Comparison of ENCODE assay signal across 9 mouse cellular contexts in genomic region chr15:82166240-82167100, GRCm38 (mm10). TPM values are rescaled to one million over a fixed set of nuclear protein-coding genes. Genes with fewer than 3 reads are reported as not detected.
DNase-seq lines count a peak whose midpoint lies in the region; ATAC-seq and TF ChIP-seq lines count a peak whose summit lies in the region.
"Had no signal": no experiment of that assay in that cellular context is flagged by ENCODE, and none has a peak within 500 bp of the region (broad histone marks: within the 10 kb centered on the region; RNA-seq: fewer than 3 reads in every experiment).

No protein-coding gene starts in this region.

- peak; percentile 15 for DNase-seq in cerebellum, adult 11-12 months
- no peak for DNase-seq in cerebellum, postnatal 36 days
- DNase-seq in B cell, adult 2 months = peak; percentile 76 to 82
- no peak for DNase-seq in cerebellum, adult 18-20 months
- no peak for DNase-seq in gastrocnemius, postnatal 10 days

- 46% methylated on average over 22 of the region's 22 CpGs for WGBS in forebrain, embryonic 12.5 days
- 64% methylated on average over 22 of the region's 22 CpGs for WGBS in limb, embryonic 12.5 days
- 40% methylated on average over 22 of the region's 22 CpGs for WGBS in olfactory bulb, adult 2 months

- H3K4me2 ChIP-seq in forebrain, embryonic 12.5 days = no peak overlapping the region
- 0 out of 2 replicates have a peak overlapping the region, but pooled peaks have one; percentile 10 for H3K4me2 ChIP-seq in limb, embryonic 12.5 days

- 0 out of 2 replicates have a peak, but pooled peaks have one; percentile 31 for ATAC-seq in forebrain, embryonic 12.5 days (ENCODE audit: low FRiP score)
- no peak for ATAC-seq in limb, embryonic 12.5 days (ENCODE audit: insufficient number of reproducible peaks, insufficient read depth, low FRiP score, low TSS enrichment, low read depth)

- no peaks in the 10 kb centered on the region for H3K27me3 ChIP-seq in forebrain, embryonic 12.5 days
- no peaks in the 10 kb centered on the region for H3K27me3 ChIP-seq in limb, embryonic 12.5 days

- H3K4me3 ChIP-seq in forebrain, embryonic 12.5 days (replicated peaks) = no peak overlapping the region
- no peak overlapping the region for H3K4me3 ChIP-seq in limb, embryonic 12.5 days (replicated peaks)
- no peak overlapping the region for H3K4me3 ChIP-seq in olfactory bulb, adult 2 months (ENCODE audit: insufficient read depth, low read depth, low read length)
- H3K4me3 ChIP-seq: heart, adult 2 months had no signal

- H3K9ac ChIP-seq in forebrain, embryonic 12.5 days = 0 out of 2 replicates have a peak overlapping the region, but pooled peaks have one; percentile 25
- H3K9ac ChIP-seq in limb, embryonic 12.5 days (replicated peaks) = no peak overlapping the region

- H3K4me1 ChIP-seq in forebrain, embryonic 12.5 days = peaks cover 49% of the 10 kb centered on the region
- peaks cover 48% of the 10 kb centered on the region for H3K4me1 ChIP-seq in limb, embryonic 12.5 days (replicated peaks)
- peaks cover 37% of the 10 kb centered on the region for H3K4me1 ChIP-seq in olfactory bulb, adult 2 months (ENCODE audit: control insufficient read depth, insufficient read depth, low read length)

- no peak for TF ChIP-seq POLR2A in olfactory bulb, adult 2 months (IDR thresholded peaks at IDR 0.05; ENCODE audit: insufficient read depth, low read depth, low read length)

- peaks cover 19% of the 10 kb centered on the region for H3K36me3 ChIP-seq in forebrain, embryonic 12.5 days (replicated peaks)
- H3K36me3 ChIP-seq in limb, embryonic 12.5 days = peaks cover 22% of the 10 kb centered on the region

- H3K27ac ChIP-seq in forebrain, embryonic 12.5 days = peak overlapping the region; percentile 38; the same call in 1 of the 2 replicates
- peak overlapping the region; percentile 62; the same call in 1 of the 2 replicates for H3K27ac ChIP-seq in limb, embryonic 12.5 days
- 0 out of 2 replicates have a peak overlapping the region, but pooled peaks have one; percentile 0 for H3K27ac ChIP-seq in olfactory bulb, adult 2 months (ENCODE audit: insufficient read depth, low read depth, low read length)
- H3K27ac ChIP-seq: heart, adult 2 months had no signal

- no peak for TF ChIP-seq CTCF in olfactory bulb, adult 2 months (IDR thresholded peaks at IDR 0.05; ENCODE audit: insufficient read depth, low read depth, low read length)

- no peaks in the 10 kb centered on the region for H3K9me3 ChIP-seq in forebrain, embryonic 12.5 days
- no peaks in the 10 kb centered on the region for H3K9me3 ChIP-seq in limb, embryonic 12.5 days

RNA-seq across cellular contexts. Expression of gene Srebf2, which starts 19.5 kb away (rescaled TPM):
- 244 and 265 TPM in 2 replicates for polyA plus RNA-seq in forebrain, embryonic 12.5 days (2016; fragmentation: Nextera tagmentation; extraction: Ambion mirVana)
- polyA plus RNA-seq in limb, embryonic 12.5 days (2016; fragmentation: Nextera tagmentation; extraction: Ambion mirVana) = 186 and 188 TPM in 2 replicates
- polyA plus RNA-seq in olfactory bulb, adult 2 months (2012; ENCODE audit: insufficient read depth, insufficient read length, low replicate concordance, missing spikeins) = 282 TPM in 1 of 2 replicates, not detected in the other
- total RNA-seq in gastrocnemius, postnatal 10 days (2021) = 10 to 100 TPM; 37.0 to 42.8 TPM

RNA-seq across cellular contexts. Expression of gene Ccdc134, which starts 38.7 kb away (rescaled TPM):
- polyA plus RNA-seq in forebrain, embryonic 12.5 days (2016; fragmentation: Nextera tagmentation; extraction: Ambion mirVana) = 17.5 and 19.0 TPM in 2 replicates
- 23.4 and 26.6 TPM in 2 replicates for polyA plus RNA-seq in limb, embryonic 12.5 days (2016; fragmentation: Nextera tagmentation; extraction: Ambion mirVana)
- polyA plus RNA-seq in olfactory bulb, adult 2 months (2012; ENCODE audit: insufficient read depth, insufficient read length, low replicate concordance, missing spikeins) = not detected in 2 replicates
- total RNA-seq in gastrocnemius, postnatal 10 days (2021) = 10 to 100 TPM; 31.0 to 33.5 TPM

RNA-seq across cellular contexts. Expression of gene Shisa8, which starts 46.1 kb away (rescaled TPM):
- polyA plus RNA-seq in forebrain, embryonic 12.5 days (2016; fragmentation: Nextera tagmentation; extraction: Ambion mirVana) = 0.90 and 2.4 TPM in 2 replicates
- 0.10 and 0.23 TPM in 2 replicates for polyA plus RNA-seq in limb, embryonic 12.5 days (2016; fragmentation: Nextera tagmentation; extraction: Ambion mirVana)
- not detected in 2 replicates for polyA plus RNA-seq in olfactory bulb, adult 2 months (2012; ENCODE audit: insufficient read depth, insufficient read length, low replicate concordance, missing spikeins)
- not detected for total RNA-seq in gastrocnemius, postnatal 10 days (2021)

RNA-seq across cellular contexts. Expression of gene Tnfrsf13c, which starts 57.7 kb away (rescaled TPM):
- polyA plus RNA-seq in forebrain, embryonic 12.5 days (2016; fragmentation: Nextera tagmentation; extraction: Ambion mirVana) = 0.24 and 0.29 TPM in 2 replicates
- 0.10 TPM in 1 of 2 replicates, not detected in the other for polyA plus RNA-seq in limb, embryonic 12.5 days (2016; fragmentation: Nextera tagmentation; extraction: Ambion mirVana)
- not detected in 2 replicates for polyA plus RNA-seq in olfactory bulb, adult 2 months (2012; ENCODE audit: insufficient read depth, insufficient read length, low replicate concordance, missing spikeins)
- total RNA-seq in gastrocnemius, postnatal 10 days (2021) = under 1 TPM; 0.45 to 0.52 TPM

Comparison
In these comparisons a context has a peak if more than half of its experiments do, and no peak if none do; other contexts are left out.
1. DNase-seq: peak in cerebellum, adult 11-12 months (single experiment) and B cell, adult 2 months (2 of 2); none in cerebellum, postnatal 36 days (0 of 2), cerebellum, adult 18-20 months (0 of 2) and gastrocnemius, postnatal 10 days (single experiment).
2. H3K27ac ChIP-seq: peak in every context shown above with its lines; median percentile 62 in limb, embryonic 12.5 days; 38 in forebrain, embryonic 12.5 days; 0 in olfactory bulb, adult 2 months.